Mouse (Mus musculus) MEL (cell line): ENCODE data around the gene Hmg20b. TPM values are rescaled to one million over a fixed set of nuclear protein-coding genes. Genes with fewer than 3 reads are reported as not detected.

ENCODE experiments used
- DNase-seq: peaks from one replicate; pipeline ENCODE4 v3.0.0; 2011; ENCODE audit warnings: low read depth, low spot score
- H3K27ac ChIP-seq: 2 replicates; pipeline ENCODE4 v1.5.1; 2012; ENCODE audit warnings: low read depth, mild to moderate bottlenecking, control low read depth, low read length, moderate library complexity; ENCODE audit not compliant: control insufficient read depth
- H3K27me3 ChIP-seq, 2 experiments: fragments of 150-350 bp in 1 of 2; sonication (generic) in 1 of 2; 2 replicates each; pipeline ENCODE4 v1.6.1; 2012; ENCODE audit warnings: low read length in 2 of 2, mild to moderate bottlenecking in 2 of 2, improper control_type of control experiment in 1 of 2, moderate library complexity in 1 of 2; ENCODE audit not compliant: insufficient read depth in 2 of 2, control insufficient read depth in 1 of 2
- H3K36me3 ChIP-seq, 2 experiments: 2 replicates each; pipeline ENCODE4 v1.6.1; 2012 to 2014; ENCODE audit warnings: low read length in 2 of 2, improper control_type of control experiment in 1 of 2, inconsistent platforms in 1 of 2, mild to moderate bottlenecking in 1 of 2; ENCODE audit not compliant: insufficient read depth in 2 of 2, control insufficient read depth in 1 of 2
- H3K4me1 ChIP-seq, 2 experiments: fragments of 150-350 bp in 1 of 2; sonication (generic) in 1 of 2; 2 replicates each; pipeline ENCODE4 v1.6.1; 2012; ENCODE audit warnings: low read length in 2 of 2, improper control_type of control experiment in 1 of 2, mild to moderate bottlenecking in 1 of 2; ENCODE audit not compliant: insufficient read depth in 2 of 2, control insufficient read depth in 1 of 2
- H3K4me3 ChIP-seq, 2 experiments: fragments of 150-350 bp in 1 of 2; sonication (generic) in 1 of 2; 2 replicates each; pipeline ENCODE4 v1.5.1; 2012; ENCODE audit warnings: low read depth in 2 of 2, low read length in 2 of 2, mild to moderate bottlenecking in 2 of 2, moderate library complexity in 2 of 2, control low read depth in 1 of 2, improper control_type of control experiment in 1 of 2; ENCODE audit not compliant: control insufficient read depth in 1 of 2, insufficient read depth in 1 of 2
- H3K79me2 ChIP-seq: 2 replicates; pipeline ENCODE4 v1.6.1; 2012; ENCODE audit warnings: mild to moderate bottlenecking, low read length, moderate library complexity; ENCODE audit not compliant: control insufficient read depth, poor library complexity, insufficient read depth
- H3K9ac ChIP-seq: 2 replicates; pipeline ENCODE4 v1.6.1; 2012; ENCODE audit warnings: low read depth, mild to moderate bottlenecking, control low read depth, low read length, moderate library complexity; ENCODE audit not compliant: control insufficient read depth, poor library complexity, severe bottlenecking
- H3K9me3 ChIP-seq: fragments of 150-350 bp; sonication (generic); replicated peaks from 2 replicates; pipeline ENCODE4 v1.6.1; 2012; ENCODE audit warnings: mild to moderate bottlenecking, low read length, improper control_type of control experiment, moderate library complexity; ENCODE audit not compliant: insufficient read depth
- BHLHE40 ChIP-seq: IDR thresholded peaks from 2 replicates; pipeline ENCODE4 v1.6.1; 2012; ENCODE audit warnings: low read depth, mild to moderate bottlenecking, inconsistent platforms, low read length, improper control_type of control experiment, borderline replicate concordance
- CHD1 ChIP-seq: IDR thresholded peaks from 2 replicates; pipeline ENCODE4 v1.6.1; 2012; ENCODE audit warnings: low read depth, mild to moderate bottlenecking, inconsistent platforms, low read length, improper control_type of control experiment
- CHD2 ChIP-seq: IDR thresholded peaks from 2 replicates; pipeline ENCODE4 v1.6.1; 2011; ENCODE audit warnings: low read length, improper control_type of control experiment
- CTCF ChIP-seq, 3 experiments: IDR thresholded peaks in 2 of 3; conservative IDR thresholded peaks in 1 of 3; 2 replicates each; pipeline ENCODE4 v1.5.1; 2011 to 2012; ENCODE audit warnings: low read length in 3 of 3, low read depth in 2 of 3, mild to moderate bottlenecking in 2 of 3, improper control_type of control experiment in 1 of 3, inconsistent platforms in 1 of 3, mixed read lengths in 1 of 3, moderate library complexity in 1 of 3; ENCODE audit not compliant: control insufficient read depth in 1 of 3, insufficient read depth in 1 of 3, poor library complexity in 1 of 3, severe bottlenecking in 1 of 3
- EP300 ChIP-seq, 2 experiments: IDR thresholded peaks; 2 replicates each; pipeline ENCODE4 v1.6.1; 2011; ENCODE audit warnings: improper control_type of control experiment in 2 of 2, low read length in 2 of 2, low read depth in 1 of 2, mild to moderate bottlenecking in 1 of 2
- ETS1 ChIP-seq: IDR thresholded peaks from 2 replicates; pipeline ENCODE4 v1.6.1; 2012; ENCODE audit warnings: low read depth, mild to moderate bottlenecking, inconsistent platforms, low read length, improper control_type of control experiment, moderate library complexity
- GABPA ChIP-seq: IDR thresholded peaks from 2 replicates; pipeline ENCODE4 v1.6.1; 2012; ENCODE audit warnings: low read depth, mild to moderate bottlenecking, inconsistent platforms, low read length, improper control_type of control experiment, moderate library complexity
- HCFC1 ChIP-seq: IDR thresholded peaks from 2 replicates; pipeline ENCODE4 v1.6.1; 2012; ENCODE audit warnings: low read depth, mild to moderate bottlenecking, inconsistent platforms, low read length, improper control_type of control experiment, moderate library complexity
- JUND ChIP-seq: IDR thresholded peaks from 2 replicates; pipeline ENCODE4 v1.6.1; 2011; ENCODE audit warnings: low read depth, mild to moderate bottlenecking, improper control_type of control experiment, low read length
- MAX ChIP-seq: IDR thresholded peaks from 2 replicates; pipeline ENCODE4 v1.6.1; 2011; ENCODE audit warnings: low read length, improper control_type of control experiment
- MEF2A ChIP-seq: IDR thresholded peaks from 2 replicates; pipeline ENCODE4 v1.6.1; 2014; ENCODE audit warnings: low read depth, mild to moderate bottlenecking, inconsistent platforms, low read length, improper control_type of control experiment; ENCODE audit not compliant: poor library complexity, insufficient replicate concordance, severe bottlenecking; ENCODE audit errors: extremely low read depth
- MYB ChIP-seq: IDR thresholded peaks from 2 replicates; pipeline ENCODE4 v1.6.1; 2011; ENCODE audit warnings: mild to moderate bottlenecking, low read depth, low read length, improper control_type of control experiment
- NELFE ChIP-seq: IDR thresholded peaks from 2 replicates; pipeline ENCODE4 v1.6.1; 2011; ENCODE audit warnings: low read depth, low read length, improper control_type of control experiment
- NRF1 ChIP-seq: IDR thresholded peaks from 2 replicates; pipeline ENCODE4 v1.6.1; 2014; ENCODE audit warnings: low read depth, mild to moderate bottlenecking, inconsistent platforms, low read length, improper control_type of control experiment, moderate library complexity; ENCODE audit not compliant: poor library complexity, insufficient read depth, severe bottlenecking
- POLR2A ChIP-seq, 2 experiments: IDR thresholded peaks; 2 replicates each; pipeline ENCODE4 v1.6.1; 2011 to 2012; ENCODE audit warnings: low read length in 2 of 2, mild to moderate bottlenecking in 2 of 2, control low read depth in 1 of 2, improper control_type of control experiment in 1 of 2, low read depth in 1 of 2, moderate library complexity in 1 of 2; ENCODE audit not compliant: control insufficient read depth in 1 of 2, insufficient read depth in 1 of 2, poor library complexity in 1 of 2
- RAD21 ChIP-seq: IDR thresholded peaks from 2 replicates; pipeline ENCODE4 v1.6.1; 2011; ENCODE audit warnings: mild to moderate bottlenecking, low read depth, low read length, improper control_type of control experiment
- RCOR1 ChIP-seq: IDR thresholded peaks from 2 replicates; pipeline ENCODE4 v1.6.1; 2012; ENCODE audit warnings: low read depth, mild to moderate bottlenecking, inconsistent platforms, low read length, improper control_type of control experiment
- SIN3A ChIP-seq: IDR thresholded peaks from 2 replicates; pipeline ENCODE4 v1.6.1; 2012; ENCODE audit warnings: low read length, improper control_type of control experiment, inconsistent platforms
- SMC3 ChIP-seq: IDR thresholded peaks from 2 replicates; pipeline ENCODE4 v1.6.1; 2011; ENCODE audit warnings: low read depth, low read length, improper control_type of control experiment
- TCF12 ChIP-seq: IDR thresholded peaks from 2 replicates; pipeline ENCODE4 v1.6.1; 2014; ENCODE audit warnings: low read depth, mild to moderate bottlenecking, inconsistent platforms, low read length, improper control_type of control experiment, moderate library complexity
- USF1 ChIP-seq: IDR thresholded peaks from 2 replicates; pipeline ENCODE4 v1.6.1; 2014; ENCODE audit warnings: low read depth, mild to moderate bottlenecking, inconsistent platforms, low read length, improper control_type of control experiment, moderate library complexity
- ZC3H11A ChIP-seq: IDR thresholded peaks from 2 replicates; pipeline ENCODE4 v1.6.1; 2012; ENCODE audit warnings: low read depth, mild to moderate bottlenecking, inconsistent platforms, low read length, improper control_type of control experiment
- ZMIZ1 ChIP-seq: IDR thresholded peaks from 2 replicates; pipeline ENCODE4 v1.6.1; 2012; ENCODE audit warnings: low read depth, mild to moderate bottlenecking, inconsistent platforms, low read length, improper control_type of control experiment, moderate library complexity
- ZNF384 ChIP-seq: IDR thresholded peaks from 2 replicates; pipeline ENCODE4 v1.6.1; 2012; ENCODE audit warnings: low read depth, mild to moderate bottlenecking, inconsistent platforms, low read length, improper control_type of control experiment
- polyA plus RNA-seq, 2 experiments: library from polyadenylated mRNA; stranded (reverse) in 1 of 2; unstranded in 1 of 2; fragments of >175 nt in 1 of 2; fragments of >200 nt in 1 of 2; gene quantifications; 2 replicates each; pipeline versions ENCODE4 v1.2.1 to v1.2.4; 2012; ENCODE audit warnings: low replicate concordance in 2 of 2, low read depth in 1 of 2; ENCODE audit not compliant: insufficient read length in 2 of 2, insufficient read depth in 1 of 2, missing spikeins in 1 of 2
- total RNA-seq: library from RNA; depleted of rRNA; stranded (reverse); fragments of 300-350 nt; gene quantifications from 2 replicates; pipeline ENCODE4 v1.2.3, GENCODE M21; 2012

Hmg20b gene
- total and polyA plus RNA-seq, 3 experiments: 27.0 to 92.7 TPM; not detected in 1

DNA sequence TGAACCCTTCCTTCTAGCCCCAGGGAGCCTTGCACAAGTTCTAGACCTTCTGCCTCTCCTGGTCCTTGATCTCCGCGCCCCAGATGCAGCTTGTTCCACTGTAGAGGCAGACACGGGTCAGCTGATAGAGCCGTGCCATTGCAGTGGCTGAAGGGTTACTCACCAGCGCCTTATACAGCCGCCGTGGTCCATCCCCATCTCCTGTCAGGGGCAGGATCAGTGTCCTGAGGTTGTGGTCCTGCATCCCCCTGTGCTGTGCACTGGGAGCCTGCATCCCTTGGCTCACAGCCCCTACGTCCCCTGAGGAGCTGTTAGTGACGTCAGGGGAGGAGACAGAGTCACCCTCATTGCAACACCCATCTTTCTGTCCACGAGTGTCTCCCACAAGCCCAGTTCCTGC, 47.0 kb downstream of the Hmg20b start:
- Histone ChIP-seq H3K4me1 (peaks cover 0 to 3% of the 10 kb centered on the region in 2 experiments; a peak in 1 of 4 replicates), H3K36me3 (peaks cover 0 to 2% of the 10 kb centered on the region in 2 experiments; a peak in 1 of 4 replicates), H3K79me2 (peaks cover 27% of the 10 kb centered on the region), H3K9ac (no peak overlapping the region), H3K4me3 (no peak overlapping the region), H3K9me3 (no peaks in the 10 kb centered on the region), H3K27ac (no peak overlapping the region), H3K27me3 (no peaks in the 10 kb centered on the region)
- no peak for TF ChIP-seq USF1
- TF ChIP-seq SIN3A: no peak
- TF ChIP-seq MYB: no peak
- TF ChIP-seq ZMIZ1: no peak
- TF ChIP-seq TCF12: no peak
- TF ChIP-seq BHLHE40: no peak
- TF ChIP-seq GABPA: no peak
- TF ChIP-seq NELFE: no peak
- no peak for TF ChIP-seq ZNF384
- TF ChIP-seq RCOR1: no peak
- TF ChIP-seq RAD21: no peak
- TF ChIP-seq SMC3: no peak
- TF ChIP-seq ETS1: no peak
- TF ChIP-seq CHD2: no peak
- no peak for DNase-seq

DNA sequence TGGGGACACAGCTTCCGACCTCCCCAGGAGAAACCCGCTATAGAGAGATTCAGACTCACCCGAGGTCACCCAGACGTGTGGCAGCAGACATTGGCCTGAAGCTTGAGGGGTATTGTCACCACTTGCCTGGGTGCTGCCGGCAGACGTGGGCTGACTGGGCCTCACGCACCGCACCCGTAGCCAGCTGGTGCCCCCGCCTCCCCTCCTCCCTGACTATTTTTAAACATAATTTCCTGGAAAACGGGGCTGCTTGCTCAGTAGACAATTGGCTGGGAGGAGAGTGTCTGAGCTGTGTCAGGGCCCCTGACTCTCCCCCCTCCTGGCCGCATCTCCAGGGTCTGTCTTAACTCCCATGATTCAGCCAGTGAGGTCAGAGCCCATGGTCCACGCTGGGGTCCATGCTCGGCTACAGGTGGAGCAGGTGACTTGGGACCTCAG, 47.5 kb downstream of the Hmg20b start:
- H3K9me3 ChIP-seq: no peaks in the 10 kb centered on the region
- peaks cover 0 to 3% of the 10 kb centered on the region in 2 experiments; a peak in 1 of 4 replicates for H3K4me1 ChIP-seq
- no peaks in the 10 kb centered on the region; a peak in 1 of 4 replicates for H3K36me3 ChIP-seq
- DNase-seq: no peak
- H3K79me2 ChIP-seq: peaks cover 32% of the 10 kb centered on the region
- H3K27ac ChIP-seq: no peak overlapping the region
- no peak overlapping the region for H3K4me3 ChIP-seq
- TF ChIP-seq RAD21 (no peak), JUND (no peak), ZMIZ1 (no peak), HCFC1 (no peak), MAX (no peak), ZC3H11A (no peak), ETS1 (no peak), NRF1 (no peak), GABPA (no peak), MYB (no peak), USF1 (no peak), CHD1 (no peak), CHD2 (no peak), POLR2A (IDR thresholded peaks at IDR 0.05; ENCODE audit: control insufficient read depth in 1 of 2, insufficient read depth in 1 of 2, low read depth in 1 of 2, low read length in 2 of 2, poor library complexity in 1 of 2) (no peak), EP300 (IDR thresholded peaks at IDR 0.05; ENCODE audit: low read depth in 1 of 2, low read length in 2 of 2) (no peak), CTCF (IDR thresholded peaks at IDR 0.05 in 2 of 3, conservative IDR thresholded peaks at IDR 0.05 in 1 of 3; ENCODE audit: control insufficient read depth in 1 of 3, insufficient read depth in 1 of 3, low read depth in 2 of 3, low read length in 3 of 3, poor library complexity in 1 of 3, severe bottlenecking in 1 of 3) (no peak), MEF2A (no peak), NELFE (no peak)
- no peaks in the 10 kb centered on the region for H3K27me3 ChIP-seq
- H3K9ac ChIP-seq: no peak overlapping the region
